Mouse (Mus musculus) G1E (cell line): ENCODE measurements around the gene Hax1.

Experiments
- CTCF ChIP-seq: IDR thresholded peaks from 2 replicates; pipeline ENCODE4 v1.5.1; 2012; ENCODE audit warnings: low read depth, low read length, inconsistent platforms, mixed read lengths
- GATA1 ChIP-seq: IDR thresholded peaks from 2 replicates; pipeline ENCODE4 v1.6.1; 2012; ENCODE audit warnings: borderline replicate concordance, low read length, inconsistent platforms, mixed read lengths
- TAL1 ChIP-seq: conservative IDR thresholded peaks from 2 replicates; pipeline ENCODE4 v1.6.1; 2012; ENCODE audit warnings: low read depth, low read length, inconsistent platforms, mixed read lengths

GRCm38 (mm10) chr3:89987211-89987610, 11.4 kb downstream of the Hax1 start:
- TF ChIP-seq CTCF (no peak), GATA1 (no peak), TAL1 (no peak)
